Mouse (Mus musculus) olfactory bulb, adult 2 months (tissue): ENCODE results near the gene Olfr805.

Experiments
- CTCF ChIP-seq: fragments of 200-500 bp; IDR thresholded peaks from 2 replicates; pipeline ENCODE4 v1.5.1; 2012; ENCODE audit warnings: low read depth, mild to moderate bottlenecking, low read length, moderate library complexity; ENCODE audit not compliant: insufficient read depth
- POLR2A ChIP-seq: fragments of 200-500 bp; IDR thresholded peaks from 2 replicates; pipeline ENCODE4 v1.6.1; 2012; ENCODE audit warnings: mild to moderate bottlenecking, low read depth, low read length, moderate library complexity; ENCODE audit not compliant: insufficient read depth

- TF ChIP-seq CTCF (no peak), POLR2A (no peak)
Measured at GRCm38 (mm10) chr10:129757693-129758092, 28.5 kb upstream of the Olfr805 start, which contains the start of gene Olfr807.
